Mouse (Mus musculus) lung, embryonic 16.5 days (tissue): ENCODE results near the gene Gabrg2. TPM values are rescaled to one million over a fixed set of nuclear protein-coding genes. Genes with fewer than 3 reads are reported as not detected.

Source experiments
- ATAC-seq: fragments of 200-750 bp; cut with Nextera tagmentation; 2 replicates; pipeline ENCODE4 v1.8.0; 2017; ENCODE audit warnings: low read depth, mild to moderate bottlenecking, moderate library complexity
- H3K27ac ChIP-seq: fragments of 300-500 bp; sonication (generic); 2 replicates; pipeline ENCODE4 v1.5.1; 2014; ENCODE audit warnings: mild to moderate bottlenecking, control low read depth, low read length
- H3K27me3 ChIP-seq: fragments of 300-500 bp; sonication (generic); 2 replicates; pipeline ENCODE4 v1.6.1; 2014; ENCODE audit warnings: low read depth, low read length, mixed read lengths; ENCODE audit not compliant: control insufficient read depth, insufficient read depth
- H3K36me3 ChIP-seq: fragments of 300-500 bp; sonication (generic); 2 replicates; pipeline ENCODE4 v1.6.1; 2014; ENCODE audit warnings: low read length; ENCODE audit not compliant: control insufficient read depth, insufficient read depth
- H3K4me1 ChIP-seq: fragments of 300-500 bp; sonication (generic); replicated peaks from 2 replicates; pipeline ENCODE4 v1.6.1; 2014; ENCODE audit warnings: low read length, mixed read lengths; ENCODE audit not compliant: control insufficient read depth, insufficient read depth
- H3K4me2 ChIP-seq: fragments of 300-500 bp; sonication (generic); 2 replicates; pipeline ENCODE4 v1.6.1; 2014; ENCODE audit warnings: low read depth, low read length, control low read depth
- H3K4me3 ChIP-seq: fragments of 300-500 bp; sonication (generic); 2 replicates; pipeline ENCODE4 v1.5.1; 2014; ENCODE audit warnings: mild to moderate bottlenecking, low read length, control low read depth
- H3K9ac ChIP-seq: fragments of 300-500 bp; sonication (generic); 2 replicates; pipeline ENCODE4 v1.6.1; 2014; ENCODE audit warnings: low read length, control low read depth
- H3K9me3 ChIP-seq: fragments of 300-500 bp; sonication (generic); 2 replicates; pipeline ENCODE4 v1.6.1; 2016; ENCODE audit warnings: low read length; ENCODE audit not compliant: control insufficient read depth
- WGBS: fragments of 180-500 bp; shearing (Covaris S2); extraction: QIAGEN DNeasy Blood & Tissue Kit; methylation state at CpG from one replicate; pipeline ENCODE4 v1.1.7; 2014; 5-methylcytosine and 5-hydroxymethylcytosine counted together
- polyA plus RNA-seq: library from polyadenylated mRNA; unstranded; fragments of >200 nt; fragmentation: Nextera tagmentation; extraction: Ambion mirVana; gene quantifications from 2 replicates; pipeline ENCODE4 v1.2.1, GENCODE M21; 2015

Gene Gabrg2
- polyA plus RNA-seq, 1 experiment from 2014 or later: 0.15 TPM

DNA sequence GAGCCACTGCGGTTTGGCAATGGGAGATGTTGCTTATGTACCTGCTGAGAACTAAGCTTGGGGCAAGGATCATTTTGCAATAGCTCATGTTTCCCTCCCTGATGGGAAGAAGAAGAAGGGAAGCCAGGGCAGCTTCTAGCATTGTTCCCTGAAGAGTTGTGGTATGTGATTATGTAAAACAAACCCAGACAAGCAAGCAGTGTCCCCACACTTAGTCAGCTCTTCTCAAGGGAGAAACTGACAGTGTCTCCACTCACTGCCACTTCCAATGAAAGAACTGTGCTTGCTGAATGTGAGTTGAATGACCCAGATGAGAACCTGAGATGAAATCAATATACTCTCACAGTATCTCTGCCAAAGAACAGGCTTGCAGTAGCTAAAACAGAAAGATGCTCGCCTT, 62.7 kb downstream of the Gabrg2 start:
- Histone ChIP-seq H3K36me3 (no peaks in the 10 kb centered on the region), H3K4me1 (no peaks in the 10 kb centered on the region), H3K27ac (no peak overlapping the region), H3K9me3 (no peaks in the 10 kb centered on the region), H3K27me3 (no peaks in the 10 kb centered on the region), H3K4me3 (no peak overlapping the region), H3K9ac (no peak overlapping the region), H3K4me2 (no peak overlapping the region)
- 64% methylated on average over 2 of the region's 2 CpGs for WGBS
- ATAC-seq: no peak

DNA sequence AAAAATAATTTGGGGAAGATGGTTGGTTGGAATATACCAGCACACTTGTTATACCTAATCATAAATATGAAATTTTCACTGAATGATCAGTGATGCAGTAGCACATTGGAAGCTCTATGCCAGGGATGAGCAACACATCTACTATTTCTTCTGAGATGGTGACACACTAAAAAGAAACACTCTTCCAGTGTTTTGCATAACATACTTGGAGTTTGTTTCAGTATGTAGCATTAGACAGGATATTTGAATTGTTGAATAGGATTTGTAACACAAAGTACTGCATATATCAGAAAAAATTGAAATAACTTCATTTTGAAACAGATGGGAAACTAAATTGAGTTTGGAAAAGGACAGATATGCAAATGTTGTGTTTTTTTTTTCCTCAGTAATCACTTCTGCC, 81.8 kb downstream of the Gabrg2 start:
- ATAC-seq: no peak

DNA sequence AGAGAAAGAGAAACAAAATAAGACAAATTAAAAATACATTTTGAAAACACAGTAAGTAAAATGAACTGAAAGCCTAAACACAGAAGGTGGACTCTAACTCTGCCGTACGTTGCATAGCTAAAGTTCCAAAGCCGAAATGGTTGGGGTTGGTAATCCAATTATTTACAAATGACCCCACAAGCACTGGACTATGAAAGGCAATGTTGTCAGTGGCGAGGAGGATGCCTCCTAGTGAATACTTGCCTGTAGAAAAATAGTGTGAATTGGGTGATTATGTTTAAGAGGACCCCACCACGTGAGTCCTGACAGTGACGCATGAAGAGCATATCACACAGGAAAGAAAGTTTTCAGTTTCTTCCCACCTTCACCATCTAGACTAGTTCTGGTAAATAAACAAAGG, 86.6 kb downstream of the Gabrg2 start:
- Histone ChIP-seq H3K9ac (no peak overlapping the region), H3K4me3 (no peak overlapping the region), H3K36me3 (no peaks in the 10 kb centered on the region), H3K4me1 (no peaks in the 10 kb centered on the region), H3K27ac (no peak overlapping the region), H3K9me3 (no peaks in the 10 kb centered on the region), H3K4me2 (no peak overlapping the region), H3K27me3 (no peaks in the 10 kb centered on the region)
- no peak for ATAC-seq
- 58% methylated on average over 6 of the region's 6 CpGs for WGBS

More for the DNA sequence above, 81.8 kb downstream of the Gabrg2 start:
- Histone ChIP-seq H3K4me2 (no peak overlapping the region), H3K36me3 (no peaks in the 10 kb centered on the region), H3K27me3 (no peaks in the 10 kb centered on the region), H3K9ac (no peak overlapping the region), H3K9me3 (no peaks in the 10 kb centered on the region), H3K4me1 (no peaks in the 10 kb centered on the region), H3K27ac (no peak overlapping the region), H3K4me3 (no peak overlapping the region)

DNA sequence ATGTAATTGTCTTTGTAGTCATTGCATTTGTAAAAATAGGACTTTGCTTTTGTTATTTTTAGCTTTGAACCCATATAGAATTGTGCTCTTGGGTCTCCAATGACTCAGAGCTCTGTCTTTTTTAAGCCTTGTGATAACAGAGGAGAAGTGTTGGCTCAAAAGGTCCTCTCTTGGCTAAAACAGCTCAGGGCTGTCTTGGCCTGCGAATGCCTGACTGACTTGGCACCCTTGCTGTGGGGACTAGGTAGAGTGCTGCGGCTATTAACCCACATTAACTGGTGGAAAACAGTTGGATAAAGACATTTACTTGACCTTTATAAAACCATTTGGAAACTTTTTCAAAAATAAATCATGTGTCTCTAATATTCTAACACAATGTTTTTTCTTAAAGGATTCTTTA, 97.0 kb downstream of the Gabrg2 start:
- no peaks in the 10 kb centered on the region for H3K4me1 ChIP-seq
- no peak overlapping the region for H3K9ac ChIP-seq
- no peak overlapping the region for H3K27ac ChIP-seq
- no peak for ATAC-seq
- no peak overlapping the region for H3K4me2 ChIP-seq
- no peaks in the 10 kb centered on the region for H3K27me3 ChIP-seq
- H3K4me3 ChIP-seq: no peak overlapping the region
- 75% methylated on average over 2 of the region's 2 CpGs for WGBS
- H3K36me3 ChIP-seq: no peaks in the 10 kb centered on the region
- H3K9me3 ChIP-seq: no peaks in the 10 kb centered on the region

Other genes starting within 250 kb of the Gabrg2 start
- gene Gabra1, start 182.1 kb upstream of the Gabrg2 start, polyA plus RNA-seq: 0.58 and 1.2 TPM in 2 replicates